Comparison of ENCODE assay signal across 8 mouse cellular contexts in the genomic region with DNA sequence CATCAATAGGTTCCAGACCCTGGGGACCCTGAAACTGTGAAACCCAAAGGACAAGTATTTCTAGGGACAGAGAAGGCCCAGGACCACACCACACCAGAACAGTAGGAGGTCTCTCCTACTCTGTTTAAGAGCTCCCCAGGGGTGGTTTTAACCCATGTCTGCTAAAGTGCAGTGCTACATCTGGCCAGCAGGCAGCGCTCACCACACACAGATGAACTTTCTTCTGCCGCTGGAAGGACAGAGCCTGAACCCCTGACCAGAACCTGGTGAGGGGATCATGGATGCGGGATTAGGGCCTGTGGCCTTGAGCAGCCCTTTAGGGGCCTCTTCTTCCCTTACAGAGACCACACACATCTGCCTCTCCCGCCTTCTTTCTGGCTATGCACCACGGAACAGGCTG. TPM values are rescaled to one million over a fixed set of nuclear protein-coding genes. Genes with fewer than 3 reads are reported as not detected.
DNase-seq lines count a peak whose midpoint lies in the region.

No protein-coding gene starts in this region.

- peak; percentile 85 for DNase-seq in CD4-positive, CD25-positive, alpha-beta regulatory T cell, adult 2 months (ENCODE audit: low read depth, low spot score)
- peak; percentile 65 for DNase-seq in T-cell, adult 2 months (ENCODE audit: low spot score)
- DNase-seq in cerebellum, postnatal 36 days, result peak; percentile 70 to 76
- peak; percentile 60 for DNase-seq in gastrocnemius, postnatal 14 days
- DNase-seq in layer of hippocampus, adult 18-20 months (ENCODE audit: low spot score in 2 of 2), result peak; percentile 73 to 88
- peak; percentile 86 for DNase-seq in lung, postnatal 10 days
- DNase-seq in retina, adult 2 months (ENCODE audit: low read depth, low spot score), result peak; percentile 43
- peak; percentile 76 to 81 for DNase-seq in thymus, postnatal 36 days

- intact Hi-C loops in gastrocnemius, postnatal 14 days (cut with DNase I; ENCODE audit: low total_unique reads), result no loop called here

RNA-seq across cellular contexts. Expression of gene Cyth4, which starts 26.6 kb away (rescaled TPM):
- total RNA-seq in gastrocnemius, postnatal 14 days (2021), result 1 to 10 TPM; 2.9 to 3.3 TPM
- 10 to 100 TPM; 20.0 to 26.3 TPM for total RNA-seq in layer of hippocampus, adult 18-20 months (2021)

RNA-seq across cellular contexts. Expression of gene Rac2, which starts 50.8 kb away (rescaled TPM):
- total RNA-seq in gastrocnemius, postnatal 14 days (2021), result 1 to 10 TPM; 1.1 to 2.5 TPM
- 1 to 10 TPM; 1.4 to 1.9 TPM for total RNA-seq in layer of hippocampus, adult 18-20 months (2021)

Comparison
In these comparisons a context has a peak if more than half of its experiments do, and no peak if none do; other contexts are left out.
1. Peak in every context shown above with its lines: DNase-seq.
2. RNA of gene Cyth4, which starts 26.6 kb away (total RNA-seq): 20.0 to 26.3 TPM in layer of hippocampus, adult 18-20 months; 2.9 to 3.3 TPM in gastrocnemius, postnatal 14 days; every median in the first group is over 4 times any median in the second.